Mouse (Mus musculus): ENCODE measurements around the gene Gas1.

Gas1 gene

GRCm38 (mm10) chr13:60173186-60173585 lies 4.0 kb downstream of the Gas1 start:
- in situ Hi-C loops (cut with MboI, MseI) = no loop called here

GRCm38 (mm10) chr13:60172366-60173017 lies 4.7 kb downstream of the Gas1 start:
- in situ Hi-C loops (cut with MboI, MseI) = no loop called here

DNA sequence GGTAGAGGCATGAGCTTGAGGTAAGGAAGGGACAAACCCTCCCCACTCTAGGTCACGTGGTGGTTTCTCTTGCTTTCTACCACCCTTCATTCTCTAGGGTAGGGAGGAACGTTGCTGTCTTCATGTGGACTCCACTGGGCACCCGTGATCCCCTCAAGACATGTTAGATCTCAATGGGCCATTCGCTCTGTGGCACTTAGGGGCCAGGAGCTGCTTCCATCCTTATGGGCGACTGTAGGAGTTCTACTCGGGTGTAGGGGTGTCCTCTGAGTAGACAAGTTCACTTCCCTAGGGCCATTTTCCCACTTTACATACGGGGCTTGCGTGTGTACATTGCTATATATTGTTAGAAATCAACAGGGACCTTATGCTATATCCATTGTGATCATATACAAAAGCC lies 5.4 kb downstream of the Gas1 start:
- in situ Hi-C loops (cut with MboI, MseI) = no loop called here

DNA sequence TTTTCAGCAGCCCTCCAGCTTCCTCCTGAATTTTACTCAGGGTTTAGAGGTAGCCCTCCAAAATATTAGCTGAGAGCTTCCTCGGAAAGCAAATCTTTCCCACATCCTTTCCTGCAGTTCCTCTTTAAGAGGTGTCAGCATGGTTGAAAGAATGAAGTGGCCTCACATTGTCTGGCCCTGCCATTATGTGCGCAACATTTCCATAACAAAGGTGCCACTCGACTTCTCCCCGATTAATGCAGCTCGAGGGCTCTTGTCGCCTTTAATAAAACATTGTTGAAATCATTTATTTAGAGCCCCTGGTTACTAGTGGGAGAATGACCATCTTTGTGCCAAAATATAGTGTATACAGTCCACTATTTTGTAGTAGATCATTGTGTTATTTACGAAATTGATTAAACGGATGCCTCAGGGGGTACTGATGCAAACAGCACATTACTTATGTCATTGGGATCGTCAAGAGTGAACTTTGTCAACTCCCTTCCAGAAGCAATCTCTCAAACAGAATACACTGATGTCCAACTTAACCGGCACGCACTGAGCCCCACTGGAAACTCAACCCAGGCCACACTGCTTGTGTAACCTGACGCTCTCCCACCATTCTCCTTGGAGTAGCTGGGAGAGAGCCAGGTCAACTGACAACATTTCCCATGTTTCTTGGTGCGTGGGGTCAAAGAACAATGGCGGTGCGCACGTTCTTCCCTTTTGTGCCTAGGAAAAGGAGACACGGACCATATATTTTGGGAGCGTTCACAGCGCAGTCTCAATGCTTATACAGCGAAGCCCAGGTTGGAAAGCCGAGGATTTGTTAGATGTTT lies 6.1 kb downstream of the Gas1 start:
- in situ Hi-C loops (cut with MboI, MseI) = no loop called here

DNA sequence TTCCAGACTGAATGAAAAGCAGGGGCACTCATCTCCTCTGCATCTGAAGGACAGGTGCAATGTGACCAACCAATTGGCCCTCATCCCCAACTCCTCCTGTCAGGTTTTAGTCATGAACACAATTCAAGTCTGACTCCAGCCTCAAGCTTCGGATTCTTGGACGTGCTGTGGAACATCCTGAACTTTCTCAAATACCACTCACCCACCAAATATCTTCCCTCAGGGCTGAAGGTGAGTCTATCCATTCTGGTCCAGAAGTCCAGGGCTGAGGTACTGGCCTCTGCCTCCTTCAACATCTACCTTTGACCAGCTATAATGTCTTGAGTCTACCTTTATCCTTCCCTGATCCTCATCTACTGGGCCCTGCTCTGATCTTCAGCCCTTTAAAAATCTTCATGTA lies 8.1 kb downstream of the Gas1 start:
- in situ Hi-C loops (cut with MboI, MseI) = no loop called here

DNA sequence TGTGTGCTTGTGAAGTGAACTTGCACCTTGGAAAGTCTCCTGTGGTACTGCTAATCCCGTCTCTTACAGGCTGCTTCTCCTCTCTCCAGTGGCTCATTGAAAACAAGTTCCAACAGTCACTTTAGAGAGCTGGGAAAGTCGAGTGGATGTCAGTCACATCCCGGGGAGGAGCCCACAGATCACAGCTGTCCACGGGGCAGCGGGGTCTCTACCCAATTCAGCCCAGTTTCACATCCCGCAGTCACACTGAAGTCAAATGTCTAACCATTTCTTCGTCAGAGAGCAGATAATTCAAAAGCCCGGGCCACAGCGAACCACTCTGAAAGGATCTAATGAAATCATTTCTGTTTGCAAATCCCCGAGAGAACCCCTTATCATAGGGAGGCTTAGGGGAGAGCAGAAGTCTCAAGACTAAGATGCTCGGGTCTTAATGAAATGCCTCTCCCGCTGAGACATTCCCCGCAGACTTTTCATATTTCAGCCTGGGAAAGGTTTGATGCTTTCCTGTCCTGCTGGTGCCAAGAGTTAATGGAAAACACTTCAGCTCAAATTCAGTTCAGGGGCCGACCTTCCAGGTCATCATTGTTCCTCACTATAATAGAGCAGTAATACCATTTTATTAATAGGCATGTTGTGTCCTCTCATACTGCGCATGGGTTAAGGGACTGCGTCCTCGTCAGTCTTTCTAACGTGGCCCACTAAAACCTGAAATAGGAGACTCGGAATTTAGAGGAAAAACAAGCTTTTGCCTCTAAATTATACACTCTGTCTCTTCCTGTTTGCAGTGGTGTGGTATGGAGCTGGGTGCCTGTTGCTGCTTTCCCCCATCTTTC lies 20.7 kb downstream of the Gas1 start:
- in situ Hi-C loops (cut with MboI, MseI) = no loop called here

DNA sequence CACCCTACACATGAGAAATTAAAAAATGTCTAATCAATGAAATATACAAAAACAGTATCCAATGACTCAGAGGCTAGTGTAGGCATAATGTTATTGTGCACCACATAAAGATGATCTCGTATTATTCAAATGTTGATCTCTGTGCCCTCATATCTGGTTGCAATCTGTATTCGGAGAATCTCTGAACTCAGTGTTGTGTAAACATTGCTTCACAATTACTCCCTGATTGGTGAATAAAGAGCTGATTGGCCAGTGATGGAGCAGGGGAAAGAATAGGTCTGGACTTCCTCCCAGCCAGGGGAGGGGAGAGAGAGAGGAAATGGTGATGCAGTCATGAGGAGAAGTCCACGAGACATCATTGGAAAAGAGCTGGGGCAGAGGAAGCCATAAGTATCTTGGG lies 23.0 kb downstream of the Gas1 start:
- in situ Hi-C loops (cut with MboI, MseI) = no loop called here

- in situ Hi-C loops (cut with MboI, MseI) = no loop called here
Measured at GRCm38 (mm10) chr13:60148235-60148634, 28.9 kb downstream of the Gas1 start.

GRCm38 (mm10) chr13:60147857-60148181 lies 29.3 kb downstream of the Gas1 start:
- in situ Hi-C loops (cut with MboI, MseI) = no loop called here

GRCm38 (mm10) chr13:60146994-60147856 lies 29.9 kb downstream of the Gas1 start:
- in situ Hi-C loops (cut with MboI, MseI) = no loop called here

- in situ Hi-C loops (cut with MboI, MseI) = no loop called here
Measured at GRCm38 (mm10) chr13:60146231-60146630, 30.9 kb downstream of the Gas1 start.

DNA sequence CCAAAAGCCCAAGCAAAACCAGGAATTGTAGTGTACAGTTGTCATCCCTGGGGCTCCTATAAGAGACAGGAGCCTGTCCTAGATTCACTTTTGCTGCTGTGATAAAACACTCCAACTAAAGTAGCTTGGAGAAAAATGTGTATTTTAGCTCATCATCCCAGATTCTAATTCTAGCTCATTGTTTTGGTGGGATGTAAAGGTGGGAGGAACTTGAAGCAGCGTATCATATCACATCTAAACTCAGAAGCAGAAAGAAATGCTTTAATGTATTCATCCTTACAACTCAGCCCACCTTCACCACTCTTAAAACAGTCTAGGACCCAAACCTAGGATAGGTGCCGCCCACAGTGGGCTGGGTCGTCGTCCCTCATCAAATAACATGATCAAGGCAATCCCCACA lies 40.2 kb downstream of the Gas1 start:
- in situ Hi-C loops (cut with MboI, MseI) = no loop called here

DNA sequence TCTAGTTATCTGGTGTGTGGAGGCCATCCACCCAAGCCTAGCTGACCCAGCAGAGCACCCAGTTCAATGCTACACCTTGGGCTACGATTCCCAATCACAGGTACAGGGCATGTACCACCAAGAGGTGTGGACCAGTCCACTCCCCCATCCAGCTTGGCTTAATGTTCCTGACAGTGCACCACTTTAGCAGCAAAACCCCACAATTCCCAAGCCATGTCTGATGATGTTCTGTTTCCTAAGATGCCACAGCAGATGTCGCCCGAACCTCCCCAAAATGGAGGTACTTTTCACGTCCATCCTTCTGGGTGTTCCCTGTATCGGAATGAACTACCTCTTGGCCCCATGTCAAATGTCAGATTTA lies 42.7 kb downstream of the Gas1 start:
- in situ Hi-C loops (cut with MboI, MseI) = no loop called here

GRCm38 (mm10) chr13:60133716-60134438 lies 43.3 kb downstream of the Gas1 start:
- in situ Hi-C loops (cut with MboI, MseI) = no loop called here

- in situ Hi-C loops (cut with MboI, MseI) = no loop called here
Measured at GRCm38 (mm10) chr13:60131771-60132170, 45.4 kb downstream of the Gas1 start.

GRCm38 (mm10) chr13:60129541-60129940 lies 47.6 kb downstream of the Gas1 start:
- in situ Hi-C loops (cut with MboI, MseI) = no loop called here

GRCm38 (mm10) chr13:60126338-60126737 lies 50.8 kb downstream of the Gas1 start:
- in situ Hi-C loops (cut with MboI, MseI) = no loop called here

DNA sequence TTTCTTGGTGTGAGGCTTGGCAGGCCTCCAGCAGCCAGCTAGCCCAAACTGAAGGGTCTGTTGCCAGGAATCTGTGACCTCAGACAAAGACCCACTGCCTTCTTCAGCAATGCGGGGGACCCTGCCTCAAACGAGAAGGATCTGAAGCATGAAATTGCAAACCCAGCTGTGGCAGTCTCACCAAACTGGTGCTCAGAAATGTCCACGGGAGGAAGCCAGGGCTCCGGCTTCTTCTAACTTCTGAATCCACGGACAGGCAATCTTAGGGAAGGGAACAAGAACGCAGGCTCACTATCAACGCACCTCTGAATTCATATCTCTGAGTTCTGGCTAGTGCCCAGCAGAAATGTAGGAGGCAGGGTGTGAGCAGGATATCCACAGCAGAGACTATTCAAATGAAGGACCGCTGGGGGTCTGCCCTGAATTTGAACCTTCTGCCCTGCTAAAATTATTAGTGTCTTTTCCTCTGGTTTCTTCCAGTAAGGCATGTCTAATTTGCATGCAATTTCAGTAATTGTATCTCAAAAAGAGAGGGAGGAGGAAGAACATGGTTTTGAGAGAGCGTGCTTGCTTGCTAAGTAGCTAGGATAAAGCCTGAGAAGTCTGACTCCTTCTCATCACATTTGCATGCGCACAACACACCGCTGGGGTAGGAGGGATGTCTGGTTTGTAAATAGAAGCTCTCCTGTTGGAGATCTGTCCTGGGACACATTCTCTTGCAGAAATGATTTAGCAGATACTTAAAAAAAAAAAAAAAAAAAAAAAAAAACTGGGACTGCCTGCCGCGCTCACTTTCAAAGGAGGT lies 51.5 kb downstream of the Gas1 start:
- in situ Hi-C loops (cut with MboI, MseI) = no loop called here

GRCm38 (mm10) chr13:60125020-60125419 lies 52.1 kb downstream of the Gas1 start:
- in situ Hi-C loops (cut with MboI, MseI) = no loop called here

- in situ Hi-C loops (cut with MboI, MseI) = no loop called here
Measured at GRCm38 (mm10) chr13:60124456-60124855, 52.7 kb downstream of the Gas1 start.
